In genomic region chr4:127935369-127935768, GRCm38 (mm10) we compare ENCODE assay signal across 10 mouse cellular contexts. TPM values are rescaled to one million over a fixed set of nuclear protein-coding genes. Genes with fewer than 3 reads are reported as not detected.
A peak's percentile ranks its signal among the peaks of the same experiment; 100 is the strongest.
DNase-seq lines count a peak whose midpoint lies in the region; ATAC-seq and TF ChIP-seq lines count a peak whose summit lies in the region.
"Had no signal": no experiment of that assay in that cellular context is flagged by ENCODE, and none has a peak within 500 bp of the region (broad histone marks: within the 10 kb centered on the region; RNA-seq: fewer than 3 reads in every experiment).

No protein-coding gene starts in this region.

- no peaks in the 10 kb centered on the region for H3K27me3 ChIP-seq in forebrain, postnatal 0 days (ENCODE audit: insufficient read depth, low read length)
- no peaks in the 10 kb centered on the region for H3K27me3 ChIP-seq in forebrain, embryonic 13.5 days
- H3K27me3 ChIP-seq in liver, postnatal 0 days (ENCODE audit: insufficient read depth, low read length), result no peaks in the 10 kb centered on the region
- H3K27me3 ChIP-seq: CH12.LX; limb, embryonic 15.5 days had no signal

- no peaks in the 10 kb centered on the region for H3K9me3 ChIP-seq in forebrain, postnatal 0 days (ENCODE audit: low read length)
- no peaks in the 10 kb centered on the region for H3K9me3 ChIP-seq in forebrain, embryonic 13.5 days (replicated peaks)
- no peaks in the 10 kb centered on the region for H3K9me3 ChIP-seq in liver, postnatal 0 days (ENCODE audit: low read length)
- H3K9me3 ChIP-seq: limb, embryonic 15.5 days had no signal

- no peak overlapping the region for H3K9ac ChIP-seq in forebrain, postnatal 0 days
- H3K9ac ChIP-seq in forebrain, embryonic 13.5 days, result no peak overlapping the region
- H3K9ac ChIP-seq in liver, postnatal 0 days (replicated peaks), result no peak overlapping the region
- H3K9ac ChIP-seq: limb, embryonic 15.5 days had no signal

- 54% methylated on average over 3 of the region's 3 CpGs for WGBS in forebrain, postnatal 0 days
- 51% methylated on average over 3 of the region's 3 CpGs for WGBS in forebrain, embryonic 13.5 days
- WGBS in liver, postnatal 0 days (ENCODE audit: insufficient replicate concordance), result 60% methylated on average over 3 of the region's 3 CpGs

- peak; percentile 73 for TF ChIP-seq CTCF in forebrain, postnatal 0 days (IDR thresholded peaks at IDR 0.05; ENCODE audit: low read depth)
- TF ChIP-seq CTCF in liver, postnatal 0 days (IDR thresholded peaks at IDR 0.05; ENCODE audit: low read depth), result peak; percentile 54

- TF ChIP-seq EP300 in liver, postnatal 0 days (IDR thresholded peaks at IDR 0.05; ENCODE audit: low read depth), result no peak

- no peak for ATAC-seq in forebrain, postnatal 0 days
- no peak for ATAC-seq in forebrain, embryonic 13.5 days
- no peak for ATAC-seq in liver, postnatal 0 days
- no peak for ATAC-seq in CD4-positive, CD25-positive, alpha-beta regulatory T cell, adult 4 months

- peak; percentile 11 for DNase-seq in forebrain, postnatal 0 days
- no peak for DNase-seq in liver, postnatal 0 days
- no peak for DNase-seq in liver
- DNase-seq in cerebellum, adult 9-10 months, result peak; percentile 51
- peak; percentile 10 to 15 for DNase-seq in layer of hippocampus, postnatal 36 days
- DNase-seq in urinary bladder, postnatal 4 days (ENCODE audit: low spot score in 2 of 2), result no peak

- H3K36me3 ChIP-seq in forebrain, postnatal 0 days (ENCODE audit: insufficient read depth), result no peaks in the 10 kb centered on the region
- no peaks in the 10 kb centered on the region for H3K36me3 ChIP-seq in forebrain, embryonic 13.5 days (ENCODE audit: poor library complexity, severe bottlenecking)
- H3K36me3 ChIP-seq in liver, postnatal 0 days (replicated peaks; ENCODE audit: insufficient read depth, low read length), result no peaks in the 10 kb centered on the region
- H3K36me3 ChIP-seq: limb, embryonic 15.5 days had no signal

- no peak overlapping the region for H3K4me3 ChIP-seq in forebrain, postnatal 0 days (ENCODE audit: low read depth, low read length)
- H3K4me3 ChIP-seq in forebrain, embryonic 13.5 days, result no peak overlapping the region
- no peak overlapping the region for H3K4me3 ChIP-seq in liver, postnatal 0 days (ENCODE audit: low read depth, low read length)
- H3K4me3 ChIP-seq: limb, embryonic 15.5 days had no signal

- no peak overlapping the region for H3K27ac ChIP-seq in forebrain, postnatal 0 days (ENCODE audit: low read depth, low read length)
- H3K27ac ChIP-seq in forebrain, embryonic 13.5 days, result no peak overlapping the region
- H3K27ac ChIP-seq in liver, postnatal 0 days (ENCODE audit: low read depth), result no peak overlapping the region
- H3K27ac ChIP-seq: limb, embryonic 15.5 days had no signal

- no peaks in the 10 kb centered on the region for H3K4me1 ChIP-seq in forebrain, postnatal 0 days (ENCODE audit: insufficient read depth)
- H3K4me1 ChIP-seq in forebrain, embryonic 13.5 days, result no peaks in the 10 kb centered on the region
- H3K4me1 ChIP-seq in liver, postnatal 0 days (ENCODE audit: insufficient read depth), result no peaks in the 10 kb centered on the region
- H3K4me1 ChIP-seq: limb, embryonic 15.5 days had no signal

- H3K4me2 ChIP-seq in forebrain, postnatal 0 days (ENCODE audit: low read depth), result no peak overlapping the region
- no peak overlapping the region for H3K4me2 ChIP-seq in forebrain, embryonic 13.5 days
- H3K4me2 ChIP-seq in liver, postnatal 0 days (ENCODE audit: low read depth, low read length), result no peak overlapping the region
- H3K4me2 ChIP-seq: limb, embryonic 15.5 days had no signal

RNA-seq across cellular contexts. Expression of gene CK137956, which starts 35.4 kb away (rescaled TPM):
- total RNA-seq in forebrain, postnatal 0 days (2014; rRNA removed), result 1.5 and 1.9 TPM in 2 replicates
- 1.9 TPM in 2 replicates for polyA plus RNA-seq in forebrain, postnatal 0 days (2015; fragmentation: Nextera tagmentation; extraction: Ambion mirVana)
- polyA plus RNA-seq in forebrain, embryonic 13.5 days (2015; fragmentation: Nextera tagmentation; extraction: Ambion mirVana), result 0.29 and 0.39 TPM in 2 replicates
- polyA plus RNA-seq in liver, postnatal 0 days (2015; fragmentation: Nextera tagmentation; extraction: Ambion mirVana), result not detected in 2 replicates
- total RNA-seq in layer of hippocampus, postnatal 36 days (2021), result under 1 TPM; 0.73 to 0.90 TPM
- polyA plus RNA-seq in CD4-positive, CD25-positive, alpha-beta regulatory T cell, adult 4 months (2017; shearing (Covaris generic)), result not detected
- total RNA-seq: CH12.LX had no signal
- polyA plus RNA-seq: limb, embryonic 15.5 days had no signal

RNA-seq across cellular contexts. Expression of gene Csmd2, which starts 52.3 kb away (rescaled TPM):
- total RNA-seq in forebrain, postnatal 0 days (2014; rRNA removed), result 24.3 and 35.8 TPM in 2 replicates
- 3.8 and 5.5 TPM in 2 replicates for polyA plus RNA-seq in forebrain, postnatal 0 days (2015; fragmentation: Nextera tagmentation; extraction: Ambion mirVana)
- polyA plus RNA-seq in forebrain, embryonic 13.5 days (2015; fragmentation: Nextera tagmentation; extraction: Ambion mirVana), result 4.5 and 5.1 TPM in 2 replicates
- polyA plus RNA-seq in liver, postnatal 0 days (2015; fragmentation: Nextera tagmentation; extraction: Ambion mirVana), result not detected in 2 replicates
- total RNA-seq in layer of hippocampus, postnatal 36 days (2021), result 10 to 100 TPM; 43.5 to 51.1 TPM
- polyA plus RNA-seq in CD4-positive, CD25-positive, alpha-beta regulatory T cell, adult 4 months (2017; shearing (Covaris generic)), result not detected

Comparison
In these comparisons a context has a peak if more than half of its experiments do, and no peak if none do; other contexts are left out.
1. DNase-seq: peak in forebrain, postnatal 0 days (single experiment), cerebellum, adult 9-10 months (single experiment) and layer of hippocampus, postnatal 36 days (2 of 2); none in liver, postnatal 0 days (single experiment), liver (single experiment) and urinary bladder, postnatal 4 days (0 of 2).